Mouse (Mus musculus) cerebellum, postnatal 10 days (tissue): Measurements from ENCODE around the gene Hoxa5.

ENCODE experiments used
- DNase-seq, 2 experiments: peaks; one replicate each; pipeline ENCODE4 v3.0.0; 2021; ENCODE audit warnings: mixed read lengths in 2 of 2

Hoxa5 gene

GRCm38 (mm10) chr6:52204050-52204752 lies at the start of gene Hoxa5:
Hoxa5 (minus strand) TSS chr6:52204587.
- peak; percentile 67 to 71 for DNase-seq

- DNase-seq = peak in 1 of 2 experiments; percentile 62
Observed at GRCm38 (mm10) chr6:52253511-52254500, 49.4 kb upstream of the Hoxa5 start.

GRCm38 (mm10) chr6:52252775-52253376 lies 48.5 kb upstream of the Hoxa5 start:
- peak in 1 of 2 experiments; percentile 46 for DNase-seq

- DNase-seq = no peak
Observed at GRCm38 (mm10) chr6:52252016-52252774, 47.8 kb upstream of the Hoxa5 start.

- DNase-seq = no peak
Observed at GRCm38 (mm10) chr6:52251177-52251879, 46.9 kb upstream of the Hoxa5 start.

GRCm38 (mm10) chr6:52249826-52250225 lies 45.4 kb upstream of the Hoxa5 start:
- no peak for DNase-seq

DNA sequence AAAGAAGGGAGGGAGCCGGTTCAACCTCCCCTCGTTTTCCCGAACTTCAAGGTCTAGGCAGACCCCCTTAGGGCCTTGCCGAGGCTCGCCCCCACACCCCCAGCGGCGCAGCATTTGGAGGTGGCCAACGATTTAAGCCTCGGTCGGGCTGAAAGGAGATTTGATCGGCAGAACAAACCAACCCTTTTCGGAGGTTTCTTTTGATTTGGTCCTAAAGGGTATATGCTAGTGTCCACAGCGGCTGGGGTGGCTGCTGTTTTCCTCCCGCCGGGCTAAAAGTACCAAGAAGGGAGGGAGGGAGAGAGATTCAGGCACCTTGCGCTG lies 45.0 kb upstream of the Hoxa5 start:
- no peak for DNase-seq

GRCm38 (mm10) chr6:52248638-52249414 lies 44.4 kb upstream of the Hoxa5 start:
- DNase-seq = no peak

DNA sequence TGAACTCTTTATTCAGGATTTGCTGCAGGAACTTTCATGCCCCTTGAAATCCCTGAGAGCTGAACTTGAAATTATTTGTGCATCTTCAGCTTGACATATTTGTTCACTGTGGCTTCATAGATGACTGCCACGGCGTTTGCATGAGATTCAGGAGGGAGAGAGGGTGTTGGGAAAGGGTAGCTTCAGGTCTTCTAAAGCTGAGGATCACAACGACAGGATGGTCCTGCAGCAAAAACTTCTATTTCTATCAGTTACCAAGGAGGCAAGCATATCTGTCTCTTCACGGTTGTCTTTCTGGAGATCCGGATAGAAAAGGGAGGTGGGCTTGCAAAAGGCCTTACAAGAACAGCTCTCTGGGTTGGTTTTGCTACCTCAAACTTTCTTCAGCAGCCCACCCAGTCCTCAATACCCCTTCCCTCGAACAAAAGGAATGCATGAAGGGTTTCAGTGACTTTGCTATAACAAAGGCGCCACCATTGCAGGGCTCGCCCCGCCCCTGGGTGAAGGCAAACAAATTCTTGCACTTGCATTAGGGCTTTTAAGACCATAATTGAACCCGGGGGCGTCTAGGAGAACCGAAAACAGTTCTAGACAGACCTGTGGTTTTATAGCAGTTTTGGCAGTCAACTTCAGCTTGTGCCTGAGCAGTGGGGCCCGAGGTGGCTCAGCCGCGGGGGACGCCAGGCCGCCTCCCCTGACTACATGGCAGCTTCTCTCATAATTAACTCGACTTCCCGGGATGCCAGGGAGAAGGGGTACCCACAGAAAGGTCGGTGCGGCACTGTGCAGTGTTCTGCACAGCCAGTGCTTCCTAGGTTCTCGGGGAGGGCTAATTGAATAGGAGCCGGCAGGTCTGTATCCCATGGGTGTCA lies 43.6 kb upstream of the Hoxa5 start:
- no peak for DNase-seq

- DNase-seq = no peak
Observed at GRCm38 (mm10) chr6:52246916-52247315, 42.5 kb upstream of the Hoxa5 start.

- DNase-seq = no peak
Observed at GRCm38 (mm10) chr6:52246403-52246803, 42.0 kb upstream of the Hoxa5 start.

DNA sequence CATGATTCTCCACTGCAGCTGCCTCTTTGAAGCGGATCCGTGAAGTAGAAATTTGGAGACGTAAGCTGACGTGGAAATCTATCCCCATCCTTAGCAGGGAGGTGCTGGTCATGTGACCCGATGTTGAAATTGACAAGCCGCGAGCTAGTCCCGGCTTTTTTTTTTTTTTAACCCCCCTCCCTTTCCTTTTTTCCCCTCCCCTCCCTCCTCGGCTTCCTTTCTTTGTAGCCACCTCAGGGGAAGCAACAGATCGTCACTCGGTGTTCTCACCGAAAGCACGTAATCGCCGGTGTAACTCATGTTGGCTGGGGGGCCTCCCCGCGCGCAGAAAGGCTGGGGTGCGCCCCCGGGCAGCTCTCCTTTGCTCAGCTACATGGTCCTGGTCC lies 41.4 kb upstream of the Hoxa5 start, which contains the start of gene Hoxa11:
Gene Hoxa11 (minus strand): TSS at position 54 of the 386 bp plus-strand sequence.
- no peak for DNase-seq

- no peak for DNase-seq
Observed at GRCm38 (mm10) chr6:52245040-52245756, 40.8 kb upstream of the Hoxa5 start.

- no peak for DNase-seq
Observed at GRCm38 (mm10) chr6:52244471-52245039, 40.2 kb upstream of the Hoxa5 start.

GRCm38 (mm10) chr6:52243681-52244121 lies 39.3 kb upstream of the Hoxa5 start:
- no peak for DNase-seq

DNA sequence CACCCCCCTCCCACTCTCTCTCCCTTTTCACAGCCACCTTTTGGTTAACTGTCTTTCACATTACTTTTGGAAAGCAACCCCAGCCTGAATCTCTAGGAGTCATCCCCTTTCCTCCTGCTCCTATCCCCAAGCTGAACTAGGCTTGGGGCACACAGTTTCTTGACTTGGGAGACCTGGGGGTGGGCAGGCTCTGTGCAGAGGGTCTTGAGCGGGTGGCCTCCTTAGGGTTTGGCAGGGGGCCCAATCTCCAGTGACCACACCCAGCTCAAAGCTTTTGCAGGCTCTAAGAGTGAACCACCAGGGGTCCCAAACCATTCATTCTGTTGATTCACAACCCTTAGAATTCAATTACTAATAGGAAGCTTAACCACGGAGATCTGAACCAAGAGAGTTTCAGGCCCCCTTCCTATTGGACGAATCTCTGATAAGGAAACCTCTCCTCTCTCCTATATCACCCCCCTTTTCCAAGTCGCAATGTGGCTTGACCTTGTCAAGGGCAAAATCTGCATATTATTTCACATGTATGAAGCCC lies 38.5 kb upstream of the Hoxa5 start:
- no peak for DNase-seq

- DNase-seq = no peak
Observed at GRCm38 (mm10) chr6:52241001-52241621, 36.7 kb upstream of the Hoxa5 start.

DNA sequence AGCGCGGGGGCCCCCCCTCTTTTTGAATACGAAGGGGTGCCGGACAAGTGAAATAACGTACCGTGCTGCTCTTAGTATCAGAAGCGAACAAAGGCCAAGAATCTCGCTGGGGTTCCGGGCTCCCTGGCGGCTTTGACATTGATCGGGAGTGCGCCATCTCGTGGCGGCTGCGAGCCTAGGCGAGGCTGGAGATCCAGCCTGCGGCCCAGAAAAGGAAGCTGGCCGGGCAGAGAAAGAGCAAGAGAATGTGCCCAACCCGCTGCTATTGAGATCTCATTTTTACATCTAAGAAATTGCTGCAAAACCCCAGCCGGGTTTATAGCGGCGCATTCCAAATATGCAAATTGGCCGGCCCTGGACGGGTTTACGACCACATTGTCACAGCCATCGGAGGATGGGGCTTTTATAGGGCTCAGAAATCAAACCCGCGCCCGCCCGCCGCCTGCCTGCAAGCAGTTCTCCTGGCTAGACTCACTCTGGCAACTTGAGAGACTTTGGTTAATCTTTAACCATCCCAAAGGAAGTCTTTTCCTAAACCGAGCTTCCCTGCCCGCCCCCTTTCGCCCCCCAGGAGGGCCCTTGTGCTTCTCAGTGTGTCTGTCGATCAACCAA lies 36.1 kb upstream of the Hoxa5 start, which contains the start of gene Hoxa10:
Gene Hoxa10 (minus strand): TSS at position 466 of the 612 bp plus-strand sequence.
- DNase-seq = peak; percentile 76 to 78
